Mouse (Mus musculus): ENCODE results near the gene Cit.

GRCm38 (mm10) chr5:116012503-116012902 lies 167.4 kb downstream of the Cit start:
- TF ChIP-seq EP300 (optimal IDR thresholded peaks at IDR 0.05) = no peak
- TF ChIP-seq CTCF (IDR thresholded peaks at IDR 0.05; ENCODE audit: low read depth) = no peak
